Mouse (Mus musculus): Measurements from ENCODE around the gene Olfr1259.
"Not testable (repeated sequence)": the region's sequence is repeated elsewhere in the genome, so short reads cannot be mapped to it uniquely, and the experiment has no call there.

Gene Olfr1259

GRCm38 (mm10) chr2:89948564-89948963 lies at the start of gene Olfr1259:
Olfr1259 (minus strand) TSS chr2:89948664.
- DNase-seq (ENCODE audit: low read depth, low spot score), result no peak

- DNase-seq (ENCODE audit: low read depth, low spot score), result no peak
Observed at GRCm38 (mm10) chr2:89990921-89991320, 42.5 kb upstream of the Olfr1259 start, which contains the start of gene Olfr1261. Olfr1261 (plus strand) TSS chr2:89991221.

GRCm38 (mm10) chr2:89977709-89978108 lies 29.2 kb upstream of the Olfr1259 start:
- DNase-seq (ENCODE audit: low read depth, low spot score), result no peak

- DNase-seq (ENCODE audit: low read depth, low spot score), result no peak
Observed at GRCm38 (mm10) chr2:89974184-89974583, 25.7 kb upstream of the Olfr1259 start, which contains the start of gene Olfr1260. Olfr1260 (plus strand) TSS chr2:89974340.

GRCm38 (mm10) chr2:89927009-89927408 lies 21.5 kb downstream of the Olfr1259 start, which contains the start of gene Olfr1258:
Olfr1258 (plus strand) TSS chr2:89927309.
- no peak for DNase-seq (ENCODE audit: low read depth, low spot score)

- not testable (repeated sequence) for DNase-seq (ENCODE audit: low read depth, low spot score)
Observed at GRCm38 (mm10) chr2:89912616-89913015, 35.8 kb downstream of the Olfr1259 start.
